Comparison of ENCODE assay signal across 1 mouse cellular context in the genomic region with DNA sequence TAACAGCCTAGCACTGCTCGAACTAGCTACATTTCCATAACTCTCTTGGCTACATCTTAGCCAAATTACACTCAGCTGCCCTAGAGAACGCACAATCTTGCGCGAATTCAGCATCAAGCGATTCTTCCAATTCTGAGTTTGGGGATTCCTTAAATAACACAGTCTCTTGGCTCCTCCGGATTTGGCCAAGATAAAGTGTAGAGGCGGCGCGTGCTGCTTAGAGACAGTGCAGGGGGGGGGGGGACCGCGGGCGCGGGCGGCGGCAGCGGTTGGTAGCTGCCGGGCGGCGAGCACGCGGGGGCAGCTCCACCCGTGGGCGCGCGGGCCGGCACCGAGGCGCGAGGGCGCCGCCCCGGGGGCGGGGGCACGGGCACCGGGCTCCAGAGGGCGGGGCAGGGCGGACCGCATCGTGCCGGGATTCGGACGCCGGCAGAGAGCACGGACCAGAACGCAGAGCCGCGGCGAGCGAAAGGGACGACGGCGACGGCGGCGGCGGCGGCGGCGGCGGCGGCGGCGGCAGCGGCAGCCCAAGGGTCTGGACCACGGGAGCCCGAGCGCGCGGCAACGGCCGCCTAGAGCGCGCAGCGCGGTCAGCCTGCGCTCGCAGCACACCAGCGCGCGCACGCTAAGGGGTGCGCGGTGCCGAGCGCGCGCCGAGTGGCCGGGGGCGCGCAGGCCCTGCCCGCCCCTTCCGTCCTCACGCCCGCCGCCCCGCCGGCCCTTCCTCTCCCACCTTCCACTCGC.
TF ChIP-seq lines count a peak whose summit lies in the region.

A gene (plus strand): TSS at position 456 of the 744 bp plus-strand sequence.

TF ChIP-seq in CH12.LX, 34 proteins besides CTCF, POLR2A, EP300 and RAD21 (continued from another document):
- no peak for TF ChIP-seq SIN3A (IDR thresholded peaks at IDR 0.05; ENCODE audit: low read length)
- TF ChIP-seq NELFE (IDR thresholded peaks at IDR 0.05; ENCODE audit: low read depth, low read length) = no peak
- no peak for TF ChIP-seq TBP (conservative IDR thresholded peaks at IDR 0.05; ENCODE audit: low read depth, low read length)
